Mouse (Mus musculus) MEL (cell line): ENCODE results near the gene Pank4. TPM values are rescaled to one million over a fixed set of nuclear protein-coding genes. Genes with fewer than 3 reads are reported as not detected.

ENCODE experiments used
- DNase-seq: peaks from one replicate; pipeline ENCODE4 v3.0.0; 2011; ENCODE audit warnings: low read depth, low spot score
- H3K27ac ChIP-seq: 2 replicates; pipeline ENCODE4 v1.5.1; 2012; ENCODE audit warnings: low read depth, mild to moderate bottlenecking, control low read depth, low read length, moderate library complexity; ENCODE audit not compliant: control insufficient read depth
- H3K27me3 ChIP-seq, 2 experiments: fragments of 150-350 bp in 1 of 2; sonication (generic) in 1 of 2; 2 replicates each; pipeline ENCODE4 v1.6.1; 2012; ENCODE audit warnings: low read length in 2 of 2, mild to moderate bottlenecking in 2 of 2, improper control_type of control experiment in 1 of 2, moderate library complexity in 1 of 2; ENCODE audit not compliant: insufficient read depth in 2 of 2, control insufficient read depth in 1 of 2
- H3K36me3 ChIP-seq, 2 experiments: 2 replicates each; pipeline ENCODE4 v1.6.1; 2012 to 2014; ENCODE audit warnings: low read length in 2 of 2, improper control_type of control experiment in 1 of 2, inconsistent platforms in 1 of 2, mild to moderate bottlenecking in 1 of 2; ENCODE audit not compliant: insufficient read depth in 2 of 2, control insufficient read depth in 1 of 2
- H3K4me1 ChIP-seq, 2 experiments: fragments of 150-350 bp in 1 of 2; sonication (generic) in 1 of 2; 2 replicates each; pipeline ENCODE4 v1.6.1; 2012; ENCODE audit warnings: low read length in 2 of 2, improper control_type of control experiment in 1 of 2, mild to moderate bottlenecking in 1 of 2; ENCODE audit not compliant: insufficient read depth in 2 of 2, control insufficient read depth in 1 of 2
- H3K4me3 ChIP-seq, 2 experiments: fragments of 150-350 bp in 1 of 2; sonication (generic) in 1 of 2; 2 replicates each; pipeline ENCODE4 v1.5.1; 2012; ENCODE audit warnings: low read depth in 2 of 2, low read length in 2 of 2, mild to moderate bottlenecking in 2 of 2, moderate library complexity in 2 of 2, control low read depth in 1 of 2, improper control_type of control experiment in 1 of 2; ENCODE audit not compliant: control insufficient read depth in 1 of 2, insufficient read depth in 1 of 2
- H3K79me2 ChIP-seq: 2 replicates; pipeline ENCODE4 v1.6.1; 2012; ENCODE audit warnings: mild to moderate bottlenecking, low read length, moderate library complexity; ENCODE audit not compliant: control insufficient read depth, poor library complexity, insufficient read depth
- H3K9ac ChIP-seq: 2 replicates; pipeline ENCODE4 v1.6.1; 2012; ENCODE audit warnings: low read depth, mild to moderate bottlenecking, control low read depth, low read length, moderate library complexity; ENCODE audit not compliant: control insufficient read depth, poor library complexity, severe bottlenecking
- H3K9me3 ChIP-seq: fragments of 150-350 bp; sonication (generic); replicated peaks from 2 replicates; pipeline ENCODE4 v1.6.1; 2012; ENCODE audit warnings: mild to moderate bottlenecking, low read length, improper control_type of control experiment, moderate library complexity; ENCODE audit not compliant: insufficient read depth
- BHLHE40 ChIP-seq: IDR thresholded peaks from 2 replicates; pipeline ENCODE4 v1.6.1; 2012; ENCODE audit warnings: low read depth, mild to moderate bottlenecking, inconsistent platforms, low read length, improper control_type of control experiment, borderline replicate concordance
- CHD1 ChIP-seq: IDR thresholded peaks from 2 replicates; pipeline ENCODE4 v1.6.1; 2012; ENCODE audit warnings: low read depth, mild to moderate bottlenecking, inconsistent platforms, low read length, improper control_type of control experiment
- CHD2 ChIP-seq: IDR thresholded peaks from 2 replicates; pipeline ENCODE4 v1.6.1; 2011; ENCODE audit warnings: low read length, improper control_type of control experiment
- E2F4 ChIP-seq: IDR thresholded peaks from 2 replicates; pipeline ENCODE4 v1.6.1; 2011; ENCODE audit warnings: low read depth, low read length, improper control_type of control experiment, borderline replicate concordance
- ELF1 ChIP-seq: IDR thresholded peaks from 2 replicates; pipeline ENCODE4 v1.6.1; 2014; ENCODE audit warnings: low read depth, mild to moderate bottlenecking, inconsistent platforms, low read length, improper control_type of control experiment, moderate library complexity
- EP300 ChIP-seq, 2 experiments: IDR thresholded peaks; 2 replicates each; pipeline ENCODE4 v1.6.1; 2011; ENCODE audit warnings: improper control_type of control experiment in 2 of 2, low read length in 2 of 2, low read depth in 1 of 2, mild to moderate bottlenecking in 1 of 2
- GABPA ChIP-seq: IDR thresholded peaks from 2 replicates; pipeline ENCODE4 v1.6.1; 2012; ENCODE audit warnings: low read depth, mild to moderate bottlenecking, inconsistent platforms, low read length, improper control_type of control experiment, moderate library complexity
- HCFC1 ChIP-seq: IDR thresholded peaks from 2 replicates; pipeline ENCODE4 v1.6.1; 2012; ENCODE audit warnings: low read depth, mild to moderate bottlenecking, inconsistent platforms, low read length, improper control_type of control experiment, moderate library complexity
- MAFK ChIP-seq: IDR thresholded peaks from 2 replicates; pipeline ENCODE4 v1.6.1; 2011; ENCODE audit warnings: low read depth, mild to moderate bottlenecking, low read length, improper control_type of control experiment, borderline replicate concordance
- MAZ ChIP-seq: IDR thresholded peaks from 2 replicates; pipeline ENCODE4 v1.6.1; 2012; ENCODE audit warnings: low read depth, mild to moderate bottlenecking, inconsistent platforms, low read length, improper control_type of control experiment
- MEF2A ChIP-seq: IDR thresholded peaks from 2 replicates; pipeline ENCODE4 v1.6.1; 2014; ENCODE audit warnings: low read depth, mild to moderate bottlenecking, inconsistent platforms, low read length, improper control_type of control experiment; ENCODE audit not compliant: poor library complexity, insufficient replicate concordance, severe bottlenecking; ENCODE audit errors: extremely low read depth
- MYB ChIP-seq: IDR thresholded peaks from 2 replicates; pipeline ENCODE4 v1.6.1; 2011; ENCODE audit warnings: mild to moderate bottlenecking, low read depth, low read length, improper control_type of control experiment
- MYC ChIP-seq: IDR thresholded peaks from 2 replicates; pipeline ENCODE4 v1.6.1; 2011; ENCODE audit warnings: low read depth, mild to moderate bottlenecking, low read length, improper control_type of control experiment, moderate library complexity
- NELFE ChIP-seq: IDR thresholded peaks from 2 replicates; pipeline ENCODE4 v1.6.1; 2011; ENCODE audit warnings: low read depth, low read length, improper control_type of control experiment
- NRF1 ChIP-seq: IDR thresholded peaks from 2 replicates; pipeline ENCODE4 v1.6.1; 2014; ENCODE audit warnings: low read depth, mild to moderate bottlenecking, inconsistent platforms, low read length, improper control_type of control experiment, moderate library complexity; ENCODE audit not compliant: poor library complexity, insufficient read depth, severe bottlenecking
- POLR2A ChIP-seq, 2 experiments: IDR thresholded peaks; 2 replicates each; pipeline ENCODE4 v1.6.1; 2011 to 2012; ENCODE audit warnings: low read length in 2 of 2, mild to moderate bottlenecking in 2 of 2, control low read depth in 1 of 2, improper control_type of control experiment in 1 of 2, low read depth in 1 of 2, moderate library complexity in 1 of 2; ENCODE audit not compliant: control insufficient read depth in 1 of 2, insufficient read depth in 1 of 2, poor library complexity in 1 of 2
- POLR2AphosphoS2 ChIP-seq: IDR thresholded peaks from 2 replicates; pipeline ENCODE4 v1.6.1; 2011; ENCODE audit warnings: low read length, improper control_type of control experiment
- RCOR1 ChIP-seq: IDR thresholded peaks from 2 replicates; pipeline ENCODE4 v1.6.1; 2012; ENCODE audit warnings: low read depth, mild to moderate bottlenecking, inconsistent platforms, low read length, improper control_type of control experiment
- SIN3A ChIP-seq: IDR thresholded peaks from 2 replicates; pipeline ENCODE4 v1.6.1; 2012; ENCODE audit warnings: low read length, improper control_type of control experiment, inconsistent platforms
- SMC3 ChIP-seq: IDR thresholded peaks from 2 replicates; pipeline ENCODE4 v1.6.1; 2011; ENCODE audit warnings: low read depth, low read length, improper control_type of control experiment
- TBP ChIP-seq: IDR thresholded peaks from 2 replicates; pipeline ENCODE4 v1.8.0; 2011; ENCODE audit warnings: low read depth, low read length, improper control_type of control experiment
- USF2 ChIP-seq, 2 experiments: IDR thresholded peaks; 2 replicates each; pipeline ENCODE4 v1.6.1; 2011 to 2012; ENCODE audit warnings: improper control_type of control experiment in 2 of 2, low read length in 2 of 2, borderline replicate concordance in 1 of 2, inconsistent platforms in 1 of 2, low read depth in 1 of 2, mild to moderate bottlenecking in 1 of 2; ENCODE audit not compliant: insufficient read depth in 1 of 2
- polyA plus RNA-seq, 2 experiments: library from polyadenylated mRNA; stranded (reverse) in 1 of 2; unstranded in 1 of 2; fragments of >175 nt in 1 of 2; fragments of >200 nt in 1 of 2; gene quantifications; 2 replicates each; pipeline versions ENCODE4 v1.2.1 to v1.2.4; 2012; ENCODE audit warnings: low replicate concordance in 2 of 2, low read depth in 1 of 2; ENCODE audit not compliant: insufficient read length in 2 of 2, insufficient read depth in 1 of 2, missing spikeins in 1 of 2
- total RNA-seq: library from RNA; depleted of rRNA; stranded (reverse); fragments of 300-350 nt; gene quantifications from 2 replicates; pipeline ENCODE4 v1.2.3, GENCODE M21; 2012

The Pank4 gene
- total and polyA plus RNA-seq, 3 experiments = 38.4 to 55.5 TPM; not detected in 1

DNA sequence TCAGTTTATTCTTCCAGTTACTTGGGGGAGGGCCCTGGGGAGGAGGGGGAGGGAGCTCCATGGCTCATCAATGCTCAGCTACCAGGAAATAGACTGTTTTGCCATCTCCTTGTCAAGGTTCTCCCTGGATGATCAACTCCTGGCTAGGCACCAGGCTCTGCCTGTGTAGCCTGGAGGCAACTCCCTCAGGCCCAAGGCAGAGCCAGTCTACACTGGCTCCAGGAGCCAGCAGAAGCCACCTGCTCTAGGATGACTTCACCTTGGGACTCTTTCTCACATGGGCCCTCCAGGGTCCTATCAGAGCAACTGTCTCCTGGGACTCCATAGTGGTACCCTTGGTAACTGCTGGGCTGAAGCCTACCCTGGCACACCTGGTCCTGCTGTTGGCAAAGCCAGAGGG is 44.2 kb downstream of the Pank4 start:
- Histone ChIP-seq H3K36me3 (no peaks in the 10 kb centered on the region), H3K9me3 (no peaks in the 10 kb centered on the region)
- no peak for TF ChIP-seq EP300 (IDR thresholded peaks at IDR 0.05; ENCODE audit: low read depth in 1 of 2, low read length in 2 of 2)
- TF ChIP-seq SIN3A = no peak
- no peak for TF ChIP-seq MAZ
- TF ChIP-seq E2F4 = no peak
- TF ChIP-seq, all 39 proteins: peak for 0
- Histone ChIP-seq H3K4me3 (no peak overlapping the region), H3K79me2 (no peaks in the 10 kb centered on the region), H3K27ac (no peak overlapping the region), H3K27me3 (no peaks in the 10 kb centered on the region), H3K9ac (no peak overlapping the region), H3K4me1 (no peaks in the 10 kb centered on the region)
- DNase-seq = no peak

DNA sequence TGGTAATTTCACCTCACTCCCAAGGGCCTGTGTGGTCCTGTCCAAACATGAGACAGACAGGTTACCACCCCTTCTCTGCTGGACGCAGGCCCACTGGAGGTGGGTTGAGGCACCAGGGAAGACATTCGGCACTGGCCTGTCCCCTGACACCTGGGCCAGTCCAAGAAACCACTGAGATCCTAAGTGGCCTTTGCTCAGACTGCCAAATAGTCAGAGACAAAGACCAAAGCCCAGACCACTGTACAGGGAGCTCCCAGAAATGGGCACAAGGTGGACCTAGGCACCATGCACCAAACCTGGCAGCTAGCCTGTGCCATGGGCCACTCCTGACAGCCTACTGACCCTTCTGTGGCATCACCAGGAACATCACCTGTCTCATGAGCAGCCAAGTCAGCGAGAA is 45.3 kb downstream of the Pank4 start:
- no peaks in the 10 kb centered on the region for H3K79me2 ChIP-seq

DNA sequence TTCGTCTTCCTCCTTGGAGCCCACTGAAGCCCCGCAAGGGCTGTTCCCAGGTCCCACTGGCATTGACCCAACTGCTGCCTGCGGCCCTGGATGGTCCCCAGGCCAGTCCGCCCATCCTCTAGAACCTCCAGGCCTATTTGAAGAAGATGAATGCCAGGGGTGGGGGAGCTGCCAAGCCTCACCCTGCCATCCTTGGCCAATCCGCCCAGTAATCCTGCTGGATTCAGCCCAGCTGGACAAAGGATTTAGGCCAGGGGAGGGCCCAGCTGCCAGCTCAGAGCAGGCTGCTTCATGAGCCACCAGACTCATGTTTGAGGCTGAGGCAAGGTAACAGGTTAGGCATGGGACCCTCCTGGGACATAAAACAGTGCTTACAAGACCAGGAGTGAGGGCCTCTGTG is 46.9 kb downstream of the Pank4 start:
- no peak for TF ChIP-seq HCFC1
- TF ChIP-seq GABPA = no peak
- TF ChIP-seq TBP = no peak
- no peak for TF ChIP-seq NRF1
- no peak for TF ChIP-seq MAFK
- TF ChIP-seq E2F4 = no peak
- no peak for TF ChIP-seq EP300 (IDR thresholded peaks at IDR 0.05; ENCODE audit: low read depth in 1 of 2, low read length in 2 of 2)
- no peak for TF ChIP-seq MEF2A
- no peak for TF ChIP-seq USF2 (IDR thresholded peaks at IDR 0.05; ENCODE audit: borderline replicate concordance in 1 of 2, insufficient read depth in 1 of 2, low read depth in 1 of 2, low read length in 2 of 2)
- TF ChIP-seq MYC = no peak
- no peak for TF ChIP-seq ELF1
- TF ChIP-seq CHD1 = no peak
- Histone ChIP-seq H3K9me3 (no peaks in the 10 kb centered on the region), H3K36me3 (no peaks in the 10 kb centered on the region), H3K9ac (no peak overlapping the region), H3K27ac (no peak overlapping the region), H3K4me1 (no peaks in the 10 kb centered on the region), H3K79me2 (no peaks in the 10 kb centered on the region), H3K27me3 (0 out of 4 replicates have a peak, but pooled peaks cover 0 to 1% of the 10 kb centered on the region in 2 experiments), H3K4me3 (no peak overlapping the region)
- no peak for DNase-seq

More for the DNA sequence above, 45.3 kb downstream of the Pank4 start:
- Histone ChIP-seq H3K9ac (no peak overlapping the region), H3K36me3 (no peaks in the 10 kb centered on the region), H3K4me3 (no peak overlapping the region), H3K4me1 (no peaks in the 10 kb centered on the region), H3K27me3 (no peaks in the 10 kb centered on the region), H3K9me3 (no peaks in the 10 kb centered on the region), H3K27ac (no peak overlapping the region)
- no peak for DNase-seq
- TF ChIP-seq SMC3 (no peak), BHLHE40 (no peak), MYB (no peak), RCOR1 (no peak), POLR2AphosphoS2 (no peak), USF2 (IDR thresholded peaks at IDR 0.05; ENCODE audit: borderline replicate concordance in 1 of 2, insufficient read depth in 1 of 2, low read depth in 1 of 2, low read length in 2 of 2) (no peak), CHD2 (no peak), NELFE (no peak), POLR2A (IDR thresholded peaks at IDR 0.05; ENCODE audit: control insufficient read depth in 1 of 2, insufficient read depth in 1 of 2, low read depth in 1 of 2, low read length in 2 of 2, poor library complexity in 1 of 2) (no peak)
